Mouse (Mus musculus) heart, embryonic 12.5 days (tissue): ENCODE data around the gene Ptprr. TPM values are rescaled to one million over a fixed set of nuclear protein-coding genes. Genes with fewer than 3 reads are reported as not detected.
A peak's percentile ranks its signal among the peaks of the same experiment; 100 is the strongest.

Source experiments
- ATAC-seq: fragments of 200-750 bp; cut with Nextera tagmentation; 2 replicates; pipeline ENCODE4 v1.8.0; 2017; ENCODE audit warnings: moderate TSS enrichment, moderate library complexity; ENCODE audit not compliant: insufficient number of reproducible peaks, low FRiP score
- H3K27ac ChIP-seq: fragments of 300-500 bp; sonication (generic); 2 replicates; pipeline ENCODE4 v1.5.1; 2016; ENCODE audit warnings: mild to moderate bottlenecking, moderate library complexity; ENCODE audit not compliant: poor library complexity, severe bottlenecking
- H3K27me3 ChIP-seq: fragments of 300-500 bp; sonication (generic); replicated peaks from 2 replicates; pipeline ENCODE4 v1.6.1; 2016; ENCODE audit warnings: mild to moderate bottlenecking, moderate library complexity
- H3K36me3 ChIP-seq: fragments of 300-500 bp; sonication (generic); 2 replicates; pipeline ENCODE4 v1.6.1; 2016; ENCODE audit warnings: mild to moderate bottlenecking, moderate library complexity
- H3K4me1 ChIP-seq: fragments of 300-500 bp; sonication (generic); replicated peaks from 2 replicates; pipeline ENCODE4 v1.6.1; 2016; ENCODE audit warnings: mild to moderate bottlenecking
- H3K4me2 ChIP-seq: fragments of 300-500 bp; sonication (generic); 2 replicates; pipeline ENCODE4 v1.6.1; 2016; ENCODE audit warnings: mild to moderate bottlenecking, moderate library complexity
- H3K4me3 ChIP-seq: fragments of 300-500 bp; sonication (generic); 2 replicates; pipeline ENCODE4 v1.5.1; 2016; ENCODE audit warnings: mild to moderate bottlenecking
- H3K9ac ChIP-seq: fragments of 300-500 bp; sonication (generic); 2 replicates; pipeline ENCODE4 v1.6.1; 2016; ENCODE audit warnings: mild to moderate bottlenecking, moderate library complexity
- H3K9me3 ChIP-seq: fragments of 300-500 bp; sonication (generic); replicated peaks from 2 replicates; pipeline ENCODE4 v1.6.1; 2016; ENCODE audit warnings: mild to moderate bottlenecking, moderate library complexity
- WGBS: fragments of 180-500 bp; shearing (Covaris S2); methylation state at CpG from one replicate; pipeline ENCODE4 v1.1.7; 2016; 5-methylcytosine and 5-hydroxymethylcytosine counted together
- polyA plus RNA-seq: library from polyadenylated mRNA; unstranded; fragments of >200 nt; fragmentation: Nextera tagmentation; extraction: Ambion mirVana; gene quantifications from 2 replicates; pipeline ENCODE4 v1.2.1, GENCODE M21; 2016

Gene Ptprr
- polyA plus RNA-seq, 1 experiment from 2014 or later: 0.80 TPM

DNA sequence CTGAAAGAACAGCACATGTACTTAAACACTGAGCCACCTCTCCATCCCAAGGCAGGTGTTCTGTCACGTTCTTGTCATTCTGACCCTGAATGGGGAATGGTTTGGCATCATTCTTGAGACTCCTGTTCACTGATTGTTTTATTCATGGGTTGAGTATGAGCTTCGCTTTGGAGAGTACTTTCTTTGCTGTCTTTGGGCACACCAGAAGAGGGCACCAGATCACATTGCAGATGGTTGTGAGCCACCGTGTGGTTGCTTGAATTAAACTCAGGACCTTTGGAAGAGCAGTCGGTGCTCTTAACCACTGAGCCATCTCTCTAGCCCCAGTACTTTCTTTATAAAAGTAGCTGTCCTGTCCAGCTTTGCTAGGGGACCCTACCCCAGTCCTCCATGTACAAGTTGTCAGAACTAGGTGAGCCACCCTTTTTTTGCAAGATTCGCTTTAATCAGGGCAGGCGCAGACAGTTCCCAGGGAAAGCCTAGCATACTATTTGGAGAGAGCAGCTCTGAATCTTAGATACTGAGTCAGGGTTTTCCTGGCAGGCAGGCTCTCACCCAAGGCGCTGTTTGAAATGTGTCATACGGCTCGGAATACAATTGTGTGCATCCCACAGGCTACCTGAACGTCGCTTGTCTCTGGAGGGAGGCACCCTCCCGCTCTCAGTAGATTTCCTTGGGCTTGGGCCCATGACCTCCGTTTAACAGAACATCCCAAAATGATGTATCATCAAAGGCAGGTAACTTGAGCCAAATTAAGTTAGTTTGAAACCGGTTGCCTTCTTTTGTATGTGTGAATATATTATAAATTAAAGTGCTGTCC is 178.8 kb downstream of the Ptprr start:
- Histone ChIP-seq H3K27me3 (no peaks in the 10 kb centered on the region), H3K4me2 (peak overlapping the region; percentile 62), H3K36me3 (no peaks in the 10 kb centered on the region), H3K27ac (no peak overlapping the region), H3K4me1 (peaks cover 11% of the 10 kb centered on the region; the same call in 1 of the 2 replicates), H3K9ac (no peak overlapping the region), H3K4me3 (peak overlapping the region; percentile 13; the same call in 1 of the 2 replicates), H3K9me3 (no peaks in the 10 kb centered on the region)
- WGBS: 19% methylated on average over 14 of the region's 14 CpGs
- no peak for ATAC-seq

DNA sequence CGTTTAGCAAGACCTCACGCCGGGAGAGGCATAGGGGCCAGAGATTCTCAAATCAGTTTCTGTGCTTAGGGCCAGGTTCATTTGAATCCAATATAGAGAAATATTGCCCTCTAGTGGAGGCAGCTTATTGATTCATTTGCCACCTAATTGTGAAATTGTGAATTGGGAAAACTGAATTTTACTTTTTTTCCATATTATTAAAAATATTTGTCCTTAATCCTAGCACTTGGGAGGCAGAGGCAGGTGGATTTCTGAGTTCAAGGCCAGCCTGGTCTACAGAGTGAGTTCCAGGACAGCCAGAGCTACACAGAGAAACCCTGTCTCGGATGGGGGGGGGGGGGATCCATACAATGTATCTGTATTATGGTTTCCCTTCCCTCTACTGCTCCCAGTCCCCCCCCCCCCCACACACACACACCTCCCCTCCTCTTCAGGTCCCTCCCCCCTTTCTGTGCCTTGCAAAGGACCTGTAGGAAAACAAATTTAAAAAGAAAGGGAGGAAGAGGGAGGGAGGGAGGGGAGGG is 179.5 kb downstream of the Ptprr start:
- no peaks in the 10 kb centered on the region for H3K36me3 ChIP-seq
- no peak overlapping the region for H3K9ac ChIP-seq
- peak overlapping the region; percentile 13; the same call in 1 of the 2 replicates for H3K4me3 ChIP-seq
- no peaks in the 10 kb centered on the region for H3K9me3 ChIP-seq
- WGBS: 19% methylated on average over 4 of the region's 4 CpGs
- H3K27ac ChIP-seq: no peak overlapping the region
- peak overlapping the region; percentile 62 for H3K4me2 ChIP-seq
- H3K4me1 ChIP-seq: peaks cover 11% of the 10 kb centered on the region; the same call in 1 of the 2 replicates
- H3K27me3 ChIP-seq: no peaks in the 10 kb centered on the region
- ATAC-seq: no peak

DNA sequence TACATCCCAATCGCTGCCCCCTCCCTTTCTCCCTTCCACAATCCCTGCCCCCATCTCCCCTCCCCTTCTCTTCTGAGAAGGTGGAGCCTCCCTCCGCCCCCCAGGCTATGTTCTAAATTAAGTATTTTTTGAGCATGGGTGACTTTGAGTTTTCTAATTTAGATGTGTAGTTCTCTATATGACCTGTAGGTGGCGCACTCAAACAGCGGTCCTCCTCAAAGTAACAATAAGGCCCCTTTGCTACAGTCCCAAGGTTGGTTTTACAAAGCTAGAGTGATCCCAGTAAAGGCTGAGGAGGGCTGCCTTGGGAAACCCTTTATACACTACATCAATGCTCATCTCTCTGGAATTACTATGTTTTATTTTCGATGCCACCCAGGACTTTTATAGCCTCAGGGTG is 181.0 kb downstream of the Ptprr start:
- ATAC-seq: no peak
- no peaks in the 10 kb centered on the region for H3K9me3 ChIP-seq
- 22% methylated on average over 5 of the region's 5 CpGs for WGBS
- peaks cover 11% of the 10 kb centered on the region; the same call in 1 of the 2 replicates for H3K4me1 ChIP-seq
- H3K4me3 ChIP-seq: no peak overlapping the region
- no peaks in the 10 kb centered on the region for H3K27me3 ChIP-seq
- no peak overlapping the region for H3K4me2 ChIP-seq
- no peak overlapping the region for H3K27ac ChIP-seq
- no peaks in the 10 kb centered on the region for H3K36me3 ChIP-seq
- H3K9ac ChIP-seq: no peak overlapping the region

DNA sequence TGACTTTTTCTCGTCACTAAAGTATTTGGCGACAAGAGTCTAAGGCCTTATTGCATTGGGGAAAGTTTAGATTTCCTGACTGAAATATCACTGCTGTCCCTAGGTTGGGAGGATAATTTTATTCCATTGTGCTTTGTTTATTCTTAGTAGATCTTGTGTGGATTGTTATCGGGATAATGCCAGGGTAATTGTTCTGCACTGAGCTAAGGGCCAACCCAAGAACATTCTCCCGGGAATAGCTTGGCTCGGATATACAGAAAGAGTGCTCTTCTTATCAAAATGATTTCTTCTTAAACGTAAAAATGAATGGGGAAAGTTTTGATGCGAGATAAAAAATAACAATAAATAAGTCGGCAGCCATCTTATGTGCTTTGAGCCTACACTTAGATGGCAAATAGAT is 183.5 kb downstream of the Ptprr start:
- Histone ChIP-seq H3K9me3 (no peaks in the 10 kb centered on the region), H3K27ac (no peak overlapping the region), H3K4me2 (no peak overlapping the region), H3K9ac (no peak overlapping the region), H3K4me1 (peaks cover 6% of the 10 kb centered on the region), H3K36me3 (no peaks in the 10 kb centered on the region), H3K27me3 (no peaks in the 10 kb centered on the region), H3K4me3 (no peak overlapping the region)
- no peak for ATAC-seq
- 75% methylated on average over 8 of the region's 8 CpGs for WGBS

- no peak overlapping the region for H3K4me2 ChIP-seq
- H3K36me3 ChIP-seq: no peaks in the 10 kb centered on the region
- no peak overlapping the region for H3K9ac ChIP-seq
- no peak for ATAC-seq
- H3K27me3 ChIP-seq: no peaks in the 10 kb centered on the region
- H3K4me3 ChIP-seq: no peak overlapping the region
- 33% methylated on average over 15 of the region's 15 CpGs for WGBS
- no peaks in the 10 kb centered on the region for H3K9me3 ChIP-seq
- peaks cover 7% of the 10 kb centered on the region; the same call in 1 of the 2 replicates for H3K4me1 ChIP-seq
- H3K27ac ChIP-seq: no peak overlapping the region
Measured at GRCm38 (mm10) chr10:116205580-116206358, 187.8 kb downstream of the Ptprr start.

- WGBS: 70% methylated on average over 11 of the region's 11 CpGs
- Histone ChIP-seq H3K4me2 (no peak overlapping the region), H3K9ac (no peak overlapping the region), H3K9me3 (no peaks in the 10 kb centered on the region), H3K27me3 (no peaks in the 10 kb centered on the region), H3K4me3 (no peak overlapping the region), H3K4me1 (peaks cover 7% of the 10 kb centered on the region; the same call in 1 of the 2 replicates), H3K27ac (no peak overlapping the region), H3K36me3 (no peaks in the 10 kb centered on the region)
- no peak for ATAC-seq
Measured at GRCm38 (mm10) chr10:116206449-116206848, 188.4 kb downstream of the Ptprr start.

GRCm38 (mm10) chr10:116207987-116208726 is 190.1 kb downstream of the Ptprr start:
- Histone ChIP-seq H3K4me1 (peaks cover 7% of the 10 kb centered on the region; the same call in 1 of the 2 replicates), H3K36me3 (no peaks in the 10 kb centered on the region), H3K27me3 (no peaks in the 10 kb centered on the region), H3K27ac (0 out of 2 replicates have a peak overlapping the region, but pooled peaks have one; percentile 3), H3K4me2 (peak overlapping the region; percentile 57), H3K9ac (0 out of 2 replicates have a peak overlapping the region, but pooled peaks have one; percentile 40), H3K4me3 (0 out of 2 replicates have a peak overlapping the region, but pooled peaks have one; percentile 20), H3K9me3 (no peaks in the 10 kb centered on the region)
- 8% methylated on average over 9 of the region's 9 CpGs for WGBS
- ATAC-seq: 0 out of 2 replicates have a peak, but pooled peaks have one; percentile 50

- 0 out of 2 replicates have a peak overlapping the region, but pooled peaks have one; percentile 3 for H3K27ac ChIP-seq
- H3K9me3 ChIP-seq: no peaks in the 10 kb centered on the region
- WGBS: 15% methylated on average over 9 of the region's 9 CpGs
- no peaks in the 10 kb centered on the region for H3K36me3 ChIP-seq
- no peak overlapping the region for H3K9ac ChIP-seq
- ATAC-seq: peak; percentile 67; the same call in 1 of the 2 replicates
- no peak overlapping the region for H3K4me3 ChIP-seq
- H3K4me1 ChIP-seq: peaks cover 7% of the 10 kb centered on the region; the same call in 1 of the 2 replicates
- H3K27me3 ChIP-seq: no peaks in the 10 kb centered on the region
- peak overlapping the region; percentile 57 for H3K4me2 ChIP-seq
Measured at GRCm38 (mm10) chr10:116208727-116209115, 190.7 kb downstream of the Ptprr start.

GRCm38 (mm10) chr10:116212127-116212526 is 194.1 kb downstream of the Ptprr start:
- H3K27ac ChIP-seq: no peak overlapping the region
- peaks cover 7% of the 10 kb centered on the region; the same call in 1 of the 2 replicates for H3K4me1 ChIP-seq
- no peak overlapping the region for H3K4me3 ChIP-seq
- H3K9ac ChIP-seq: no peak overlapping the region
- 14% methylated on average over 3 of the region's 3 CpGs for WGBS
- no peak overlapping the region for H3K4me2 ChIP-seq
- no peaks in the 10 kb centered on the region for H3K36me3 ChIP-seq
- H3K9me3 ChIP-seq: no peaks in the 10 kb centered on the region
- no peaks in the 10 kb centered on the region for H3K27me3 ChIP-seq
- no peak for ATAC-seq

DNA sequence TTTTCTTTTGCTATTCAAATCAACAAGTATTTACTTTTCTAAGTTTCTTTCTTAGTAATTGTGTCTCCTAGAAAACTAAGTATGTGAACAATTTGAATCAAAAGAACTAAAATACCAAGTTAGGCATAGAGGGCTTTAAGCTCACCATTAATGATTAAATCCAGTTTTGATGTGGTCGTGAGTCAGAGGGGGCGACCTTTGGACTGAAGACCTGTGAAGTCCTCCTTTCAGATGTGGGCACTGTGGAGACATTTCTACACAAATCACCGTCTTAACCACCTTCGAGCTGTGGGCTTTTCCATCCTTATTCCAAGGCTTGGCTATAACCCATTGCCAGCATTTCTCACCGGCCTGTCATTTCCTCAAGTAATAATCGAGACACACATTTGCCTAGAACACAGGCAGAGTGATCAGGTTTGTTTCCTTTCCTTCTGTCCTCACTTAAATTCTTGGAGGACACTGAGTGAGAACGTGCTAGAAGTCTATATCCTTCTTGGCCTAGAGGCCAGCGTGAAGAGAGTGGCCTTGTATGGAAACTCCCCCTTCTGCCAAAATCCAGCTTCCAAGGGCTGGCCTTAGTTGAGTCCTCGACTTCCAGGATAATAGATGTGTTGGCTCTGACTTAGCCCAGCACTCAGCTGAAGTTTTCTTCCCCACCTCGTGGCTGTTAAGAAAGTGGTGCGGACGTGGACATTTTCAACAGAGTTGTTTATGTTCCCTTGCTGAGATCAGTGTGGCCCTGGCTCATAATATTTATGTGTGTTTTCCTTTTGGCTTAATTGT is 202.5 kb downstream of the Ptprr start:
- no peaks in the 10 kb centered on the region for H3K9me3 ChIP-seq
- 78% methylated on average over 12 of the region's 12 CpGs for WGBS

More for the DNA sequence above, 202.5 kb downstream of the Ptprr start:
- no peaks in the 10 kb centered on the region for H3K4me1 ChIP-seq
- ATAC-seq: no peak
- no peak overlapping the region for H3K9ac ChIP-seq
- no peak overlapping the region for H3K4me3 ChIP-seq
- no peak overlapping the region for H3K4me2 ChIP-seq
- no peaks in the 10 kb centered on the region for H3K27me3 ChIP-seq
- no peak overlapping the region for H3K27ac ChIP-seq
- H3K36me3 ChIP-seq: no peaks in the 10 kb centered on the region
